Mouse (Mus musculus) neural tube, embryonic 11.5 days (tissue): ENCODE results near the gene Rrp9. TPM values are rescaled to one million over a fixed set of nuclear protein-coding genes. Genes with fewer than 3 reads are reported as not detected.
"Not testable (repeated sequence)": the region's sequence is repeated elsewhere in the genome, so short reads cannot be mapped to it uniquely, and the experiment has no call there.

Source experiments
- ATAC-seq: fragments of 200-750 bp; cut with Nextera tagmentation; 2 replicates; pipeline ENCODE4 v1.8.0; 2017; ENCODE audit warnings: moderate number of reproducible peaks, mild to moderate bottlenecking, moderate TSS enrichment, moderate library complexity; ENCODE audit not compliant: insufficient read depth, low FRiP score, low TSS enrichment
- DNase-seq: peaks from one replicate; pipeline ENCODE4 v3.0.0-alpha.2; 2015; ENCODE audit warnings: low spot score
- H3K27ac ChIP-seq: fragments of 300-500 bp; sonication (generic); 2 replicates; pipeline ENCODE4 v1.5.1; 2014; ENCODE audit warnings: low read depth, mild to moderate bottlenecking, low read length
- H3K27me3 ChIP-seq: fragments of 300-500 bp; sonication (generic); 2 replicates; pipeline ENCODE4 v1.6.1; 2014; ENCODE audit warnings: mild to moderate bottlenecking, low read length, mixed read lengths; ENCODE audit not compliant: control insufficient read depth, insufficient read depth
- H3K36me3 ChIP-seq: fragments of 300-500 bp; sonication (generic); 2 replicates; pipeline ENCODE4 v1.6.1; 2014; ENCODE audit warnings: mild to moderate bottlenecking, low read length, moderate library complexity, mixed read lengths; ENCODE audit not compliant: control insufficient read depth, insufficient read depth
- H3K4me1 ChIP-seq: fragments of 300-500 bp; sonication (generic); 2 replicates; pipeline ENCODE4 v1.6.1; 2014; ENCODE audit warnings: low read length, mixed read lengths; ENCODE audit not compliant: control insufficient read depth, insufficient read depth
- H3K4me2 ChIP-seq: fragments of 300-500 bp; sonication (generic); 2 replicates; pipeline ENCODE4 v1.6.1; 2014; ENCODE audit warnings: low read depth, mild to moderate bottlenecking, moderate library complexity
- H3K4me3 ChIP-seq: fragments of 300-500 bp; sonication (generic); 2 replicates; pipeline ENCODE4 v1.5.1; 2014; ENCODE audit warnings: low read depth, low read length
- H3K9ac ChIP-seq: fragments of 300-500 bp; sonication (generic); 2 replicates; pipeline ENCODE4 v1.6.1; 2014; ENCODE audit warnings: mild to moderate bottlenecking, low read length
- H3K9me3 ChIP-seq: fragments of 300-500 bp; sonication (generic); 2 replicates; pipeline ENCODE4 v1.6.1; 2016; ENCODE audit warnings: low read length; ENCODE audit not compliant: control insufficient read depth
- WGBS: fragments of 180-500 bp; shearing (Covaris S2); extraction: QIAGEN DNeasy Blood & Tissue Kit; methylation state at CpG from one replicate; pipeline ENCODE4 v1.1.7; 2014; 5-methylcytosine and 5-hydroxymethylcytosine counted together
- polyA plus RNA-seq: library from polyadenylated mRNA; unstranded; fragments of >200 nt; fragmentation: Nextera tagmentation; extraction: Ambion mirVana; gene quantifications from 2 replicates; pipeline ENCODE4 v1.2.1, GENCODE M21; 2014

Rrp9 gene
- polyA plus RNA-seq, 1 experiment from 2014 or later: 48.1 TPM

DNA sequence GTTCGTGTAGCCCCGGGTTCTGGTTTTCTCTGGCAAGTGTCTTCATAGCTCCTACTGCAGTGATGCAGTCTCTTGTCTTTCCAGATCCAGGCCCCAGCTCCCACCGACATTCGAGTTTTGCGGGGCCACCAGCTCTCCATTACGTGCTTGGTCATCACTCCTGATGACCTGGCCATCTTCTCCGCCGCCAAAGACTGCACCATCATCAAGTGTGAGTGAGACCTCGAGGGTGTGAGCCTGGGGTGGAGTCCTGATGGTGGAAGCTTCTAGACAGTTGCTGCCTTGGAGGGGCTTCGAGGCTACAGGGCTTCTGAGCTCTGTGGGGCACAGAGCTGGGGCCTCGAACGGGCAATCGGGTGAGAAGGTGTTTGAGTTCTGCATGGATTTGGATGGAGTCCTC is 5.9 kb downstream of the Rrp9 start:
- Histone ChIP-seq H3K4me3 (no peak overlapping the region), H3K36me3 (peaks cover 7% of the 10 kb centered on the region; the same call in 1 of the 2 replicates), H3K27me3 (no peaks in the 10 kb centered on the region), H3K9me3 (no peaks in the 10 kb centered on the region), H3K27ac (no peak overlapping the region), H3K9ac (no peak overlapping the region), H3K4me1 (peaks cover 7% of the 10 kb centered on the region), H3K4me2 (no peak overlapping the region)
- DNase-seq (no peak), ATAC-seq (no peak)
- WGBS: 91% methylated on average over 13 of the region's 13 CpGs

GRCm38 (mm10) chr9:106482578-106483115 is 6.9 kb downstream of the Rrp9 start:
- no peaks in the 10 kb centered on the region for H3K27me3 ChIP-seq
- H3K36me3 ChIP-seq: peaks cover 7% of the 10 kb centered on the region; the same call in 1 of the 2 replicates

DNA sequence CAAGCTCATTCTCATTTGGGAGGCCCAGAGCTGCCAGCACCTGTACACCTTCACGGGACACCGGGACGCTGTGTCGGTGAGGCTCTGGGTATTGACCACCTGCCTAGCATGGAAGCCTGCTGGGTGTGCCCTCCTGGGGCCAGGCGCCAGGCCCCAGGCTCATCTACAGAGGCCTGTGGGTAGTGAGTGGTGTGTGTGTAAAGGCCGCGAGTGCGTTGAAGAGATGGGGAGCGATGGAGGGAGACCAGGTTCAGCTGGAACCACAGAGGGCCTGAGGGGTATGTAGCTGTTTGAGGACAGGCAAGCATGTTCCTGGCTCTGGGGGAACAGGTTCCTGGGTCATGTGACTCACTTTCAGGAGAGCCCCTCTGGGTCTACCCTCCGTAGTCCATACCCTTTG is 7.4 kb downstream of the Rrp9 start:
- H3K9me3 ChIP-seq: no peaks in the 10 kb centered on the region
- no peak overlapping the region for H3K27ac ChIP-seq
- no peak overlapping the region for H3K4me3 ChIP-seq
- no peaks in the 10 kb centered on the region for H3K27me3 ChIP-seq
- ATAC-seq (no peak), DNase-seq (no peak)
- H3K4me1 ChIP-seq: peaks cover 1% of the 10 kb centered on the region
- no peak overlapping the region for H3K4me2 ChIP-seq
- 95% methylated on average over 10 of the region's 10 CpGs for WGBS
- H3K9ac ChIP-seq: no peak overlapping the region
- peaks cover 7% of the 10 kb centered on the region; the same call in 1 of the 2 replicates for H3K36me3 ChIP-seq

More at GRCm38 (mm10) chr9:106482578-106483115, 6.9 kb downstream of the Rrp9 start:
- H3K4me1 ChIP-seq: peaks cover 6% of the 10 kb centered on the region
- no peak overlapping the region for H3K4me3 ChIP-seq
- ATAC-seq (no peak), DNase-seq (no peak)
- no peak overlapping the region for H3K4me2 ChIP-seq
- H3K9me3 ChIP-seq: no peaks in the 10 kb centered on the region
- no peak overlapping the region for H3K27ac ChIP-seq
- 84% methylated on average over 17 of the region's 17 CpGs for WGBS
- no peak overlapping the region for H3K9ac ChIP-seq

GRCm38 (mm10) chr9:106483606-106484005 is 7.8 kb downstream of the Rrp9 start:
- peaks cover 7% of the 10 kb centered on the region; the same call in 1 of the 2 replicates for H3K36me3 ChIP-seq

DNA sequence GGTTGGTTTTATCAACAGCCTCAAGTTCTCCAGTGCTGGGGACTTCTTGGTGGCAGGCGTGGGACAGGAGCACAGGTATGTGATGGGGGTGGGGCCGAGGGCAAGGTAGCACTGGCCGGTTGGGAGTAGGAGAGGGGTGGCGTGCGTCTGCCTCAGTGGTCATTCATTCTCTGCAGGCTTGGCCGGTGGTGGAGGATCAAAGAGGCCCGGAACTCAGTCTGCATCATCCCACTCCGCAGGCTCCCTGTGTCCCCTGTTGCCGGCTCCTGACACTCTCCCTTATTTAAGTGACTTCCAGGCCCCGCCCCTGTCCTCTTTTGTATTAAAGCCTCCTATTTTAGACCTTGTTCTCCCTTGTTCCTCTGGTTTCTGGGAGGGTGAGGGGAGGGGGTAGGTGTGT is 9.3 kb downstream of the Rrp9 start:
- H3K4me2 ChIP-seq: no peak overlapping the region
- H3K4me3 ChIP-seq: no peak overlapping the region
- H3K4me1 ChIP-seq: no peaks in the 10 kb centered on the region
- no peaks in the 10 kb centered on the region for H3K27me3 ChIP-seq
- no peak overlapping the region for H3K9ac ChIP-seq
- WGBS: 84% methylated on average over 10 of the region's 10 CpGs
- DNase-seq: no peak
- H3K36me3 ChIP-seq: peaks cover 7% of the 10 kb centered on the region; the same call in 1 of the 2 replicates
- ATAC-seq: no peak
- no peak overlapping the region for H3K27ac ChIP-seq
- no peaks in the 10 kb centered on the region for H3K9me3 ChIP-seq

More at GRCm38 (mm10) chr9:106483606-106484005, 7.8 kb downstream of the Rrp9 start:
- Histone ChIP-seq H3K9ac (no peak overlapping the region), H3K27me3 (no peaks in the 10 kb centered on the region), H3K9me3 (no peaks in the 10 kb centered on the region), H3K4me1 (no peaks in the 10 kb centered on the region), H3K4me2 (no peak overlapping the region), H3K4me3 (no peak overlapping the region), H3K27ac (no peak overlapping the region)
- DNase-seq (no peak), ATAC-seq (no peak)
- WGBS: 94% methylated on average over 17 of the region's 17 CpGs

GRCm38 (mm10) chr9:106487602-106488001 is 11.8 kb downstream of the Rrp9 start:
- not testable (repeated sequence) for H3K4me1 ChIP-seq, H3K36me3 ChIP-seq, H3K9ac ChIP-seq, DNase-seq, ATAC-seq, H3K9me3 ChIP-seq, H3K27ac ChIP-seq, H3K27me3 ChIP-seq, H3K4me2 ChIP-seq, H3K4me3 ChIP-seq
- WGBS: 84% methylated on average over 6 of the region's 6 CpGs

DNA sequence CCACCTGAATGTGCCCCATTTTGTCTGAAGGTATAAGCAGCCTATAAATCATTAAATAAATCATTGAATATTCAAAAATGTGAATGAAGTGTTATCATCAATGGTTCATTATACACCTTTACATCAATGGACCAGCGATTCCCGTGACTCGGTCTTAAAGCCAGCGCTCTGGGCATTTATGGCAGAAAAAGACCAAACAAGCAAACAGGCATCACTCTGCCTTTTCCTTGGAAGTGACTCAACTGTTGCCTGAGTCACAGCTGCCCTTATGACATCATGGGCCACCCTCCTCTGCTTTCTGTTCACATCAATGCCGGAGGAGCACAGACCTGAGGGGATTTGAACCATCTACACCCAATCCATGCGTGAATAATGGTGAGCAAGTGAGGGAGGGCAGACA is 23.9 kb downstream of the Rrp9 start, which contains the start of gene Iqcf1:
Gene Iqcf1, plus strand, starts transcription at position 301 of the 400 bp plus-strand sequence.
- H3K9me3 ChIP-seq: no peaks in the 10 kb centered on the region
- no peak for DNase-seq
- no peak within 1 kb of the TSS for H3K9ac ChIP-seq
- no peaks in the 10 kb centered on the region for H3K27me3 ChIP-seq
- no peak for ATAC-seq
- H3K4me1 ChIP-seq: no peaks in the 10 kb centered on the region
- H3K27ac ChIP-seq: no peak within 1 kb of the TSS
- H3K4me3 ChIP-seq: no peak within 1 kb of the TSS
- WGBS: 95% methylated on average over 6 of the region's 6 CpGs
- no peak within 1 kb of the TSS for H3K4me2 ChIP-seq
- no peaks in the 10 kb centered on the region for H3K36me3 ChIP-seq

DNA sequence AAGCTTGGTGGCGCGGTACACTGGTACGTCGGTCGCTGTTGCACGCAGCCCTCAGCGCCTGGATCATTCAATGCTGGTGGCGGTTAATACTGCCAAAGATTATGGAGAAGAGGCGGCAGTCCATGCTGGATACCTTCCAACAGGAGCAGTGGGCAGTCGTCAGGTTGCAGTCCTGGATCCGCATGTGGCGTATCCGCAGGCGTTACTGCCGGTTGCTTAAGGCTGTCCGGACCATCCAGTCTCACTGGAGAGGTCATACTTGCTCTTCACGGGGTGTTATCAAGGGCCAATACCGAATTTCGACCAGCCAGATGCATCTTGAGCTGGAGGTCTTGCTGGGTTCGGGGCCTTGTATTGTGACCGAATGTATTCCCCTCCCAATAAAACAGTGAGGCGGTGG is 26.1 kb downstream of the Rrp9 start:
- 87% methylated on average over 22 of the region's 22 CpGs for WGBS
- Histone ChIP-seq H3K27me3 (no peaks in the 10 kb centered on the region), H3K4me1 (no peaks in the 10 kb centered on the region), H3K36me3 (no peaks in the 10 kb centered on the region), H3K4me2 (no peak overlapping the region), H3K4me3 (no peak overlapping the region), H3K27ac (no peak overlapping the region), H3K9ac (no peak overlapping the region), H3K9me3 (no peaks in the 10 kb centered on the region)
- no peak for ATAC-seq
- DNase-seq: no peak

DNA sequence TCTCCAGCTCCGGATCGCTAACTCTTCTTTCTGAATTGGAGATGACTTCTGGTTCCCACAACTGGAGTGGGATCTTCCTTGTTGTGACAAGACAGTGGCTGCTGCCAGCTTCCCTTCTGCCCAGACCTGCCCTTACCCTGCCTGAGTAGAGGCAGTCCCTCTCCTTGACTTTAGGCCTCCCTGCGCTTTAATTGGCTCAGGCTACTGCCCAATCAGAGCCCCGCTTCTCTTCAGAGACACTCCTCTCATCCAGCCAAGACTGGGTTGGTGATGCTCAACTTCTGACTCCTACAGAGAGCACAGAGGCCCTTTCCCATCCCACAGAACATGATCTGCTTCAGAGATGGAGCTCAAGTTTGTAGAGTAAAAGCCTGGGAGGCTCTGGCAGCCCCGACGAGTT is 28.5 kb downstream of the Rrp9 start:
- 70% methylated on average over 6 of the region's 6 CpGs for WGBS
- ATAC-seq (no peak), DNase-seq (no peak)
- Histone ChIP-seq H3K27me3 (no peaks in the 10 kb centered on the region), H3K4me3 (no peak overlapping the region), H3K4me1 (no peaks in the 10 kb centered on the region), H3K9ac (no peak overlapping the region), H3K36me3 (no peaks in the 10 kb centered on the region), H3K27ac (no peak overlapping the region), H3K4me2 (no peak overlapping the region), H3K9me3 (no peaks in the 10 kb centered on the region)
